Mouse (Mus musculus) embryonic facial prominence, embryonic 10.5 days (tissue): Measurements from ENCODE around the gene Abcb1b. TPM values are rescaled to one million over a fixed set of nuclear protein-coding genes. Genes with fewer than 3 reads are reported as not detected.

Experiments
- DNase-seq: peaks from one replicate; pipeline ENCODE4 v3.0.0-alpha.2; 2017; ENCODE audit warnings: low spot score
- H3K27ac ChIP-seq: fragments of 300-500 bp; sonication (generic); replicated peaks from 2 replicates; pipeline ENCODE4 v1.5.1; 2016; ENCODE audit warnings: mild to moderate bottlenecking
- H3K27me3 ChIP-seq: fragments of 300-500 bp; sonication (generic); replicated peaks from 2 replicates; pipeline ENCODE4 v1.6.1; 2016; ENCODE audit warnings: low read depth, mild to moderate bottlenecking; ENCODE audit not compliant: poor library complexity, severe bottlenecking
- H3K36me3 ChIP-seq: fragments of 300-500 bp; sonication (generic); replicated peaks from 2 replicates; pipeline ENCODE4 v1.6.1; 2016; ENCODE audit warnings: mild to moderate bottlenecking, moderate library complexity
- H3K4me1 ChIP-seq: fragments of 300-500 bp; sonication (generic); 2 replicates; pipeline ENCODE4 v1.6.1; 2016
- H3K4me3 ChIP-seq: fragments of 300-500 bp; sonication (generic); 2 replicates; pipeline ENCODE4 v1.5.1; 2016; ENCODE audit warnings: mild to moderate bottlenecking, moderate library complexity
- H3K9me3 ChIP-seq: fragments of 300-500 bp; sonication (generic); 2 replicates; pipeline ENCODE4 v1.6.1; 2016; ENCODE audit warnings: mild to moderate bottlenecking
- WGBS: fragments of 180-500 bp; shearing (Covaris S2); methylation state at CpG from one replicate; pipeline ENCODE4 v1.1.7; 2016; 5-methylcytosine and 5-hydroxymethylcytosine counted together
- polyA plus RNA-seq: library from polyadenylated mRNA; unstranded; fragments of >200 nt; fragmentation: Nextera tagmentation; extraction: Ambion mirVana; gene quantifications from 2 replicates; pipeline ENCODE4 v1.2.1, GENCODE M21; 2016

Abcb1b gene
- polyA plus RNA-seq, 1 experiment from 2014 or later = 0.95 TPM

DNA sequence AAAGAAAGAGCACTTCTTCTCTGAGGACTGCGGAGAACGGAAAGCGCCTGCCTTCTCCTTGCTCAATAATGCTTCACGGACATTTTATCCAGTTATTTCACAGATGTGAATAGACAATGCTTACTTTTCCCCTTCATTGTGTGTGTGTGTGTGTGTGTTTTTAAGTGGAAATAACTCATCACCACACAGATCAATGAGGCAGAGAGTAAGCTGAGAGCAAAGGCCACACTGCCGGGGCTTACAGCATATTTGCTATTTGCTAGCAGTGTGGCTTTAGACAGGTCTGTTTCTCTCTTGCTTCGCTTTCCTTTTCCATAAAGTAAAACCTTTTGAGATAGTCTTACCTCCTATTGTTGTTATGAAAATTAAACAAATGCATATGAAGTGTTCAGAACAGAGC is 106.6 kb downstream of the Abcb1b start:
- DNase-seq = no peak
- H3K4me1 ChIP-seq = no peaks in the 10 kb centered on the region
- H3K36me3 ChIP-seq = no peaks in the 10 kb centered on the region
- H3K4me3 ChIP-seq = no peak overlapping the region
- 75% methylated on average over 6 of the region's 6 CpGs for WGBS
- no peaks in the 10 kb centered on the region for H3K9me3 ChIP-seq
- no peaks in the 10 kb centered on the region for H3K27me3 ChIP-seq
- H3K27ac ChIP-seq = no peak overlapping the region

DNA sequence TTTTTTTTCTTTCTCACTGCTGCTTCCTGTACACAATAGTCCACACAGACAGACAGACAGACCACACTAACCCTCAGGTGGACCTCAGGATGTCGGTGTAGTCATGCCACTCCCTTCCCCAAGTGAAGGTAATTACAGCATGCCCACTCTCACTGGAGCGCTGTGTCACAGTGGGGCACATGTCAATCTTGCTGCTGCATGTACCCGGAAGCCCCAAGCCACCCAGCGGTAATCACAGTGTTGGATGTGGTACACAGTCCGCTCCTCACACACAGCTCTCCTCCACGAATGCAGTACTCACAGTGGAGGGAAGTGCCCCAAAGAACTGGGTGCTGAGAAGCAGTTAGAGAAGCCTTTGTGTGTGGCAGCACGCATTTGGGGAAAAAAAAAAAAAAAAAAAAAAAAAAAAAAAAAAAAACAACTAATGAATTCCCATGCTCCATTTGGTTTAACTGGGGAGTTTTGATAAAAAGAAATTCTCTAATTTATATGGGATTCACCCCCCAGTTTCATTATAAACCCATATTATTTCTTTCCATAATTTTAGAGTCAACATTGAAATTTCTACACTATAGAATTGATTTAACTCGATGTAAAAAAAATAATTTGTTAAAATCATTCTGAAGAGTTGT is 113.7 kb downstream of the Abcb1b start:
- 76% methylated on average over 8 of the region's 8 CpGs for WGBS
- no peak for DNase-seq
- Histone ChIP-seq H3K4me3 (no peak overlapping the region), H3K27ac (no peak overlapping the region), H3K4me1 (no peaks in the 10 kb centered on the region), H3K36me3 (no peaks in the 10 kb centered on the region), H3K9me3 (no peaks in the 10 kb centered on the region), H3K27me3 (no peaks in the 10 kb centered on the region)

Other genes with a start within 250 kb of the Abcb1b start
- gene Rundc3b, start 175.2 kb upstream of the Abcb1b start, polyA plus RNA-seq = 3.2 and 3.6 TPM in 2 replicates
- gene Abcb1a, start 138.1 kb upstream of the Abcb1b start, polyA plus RNA-seq = 0.18 and 0.20 TPM in 2 replicates
- 0.28 and 0.54 TPM in 2 replicates for gene Abcb4, start 95.6 kb downstream of the Abcb1b start, polyA plus RNA-seq
- gene Crot, start 199.2 kb downstream of the Abcb1b start, polyA plus RNA-seq = 36.5 and 37.2 TPM in 2 replicates